Mouse (Mus musculus): Measurements from ENCODE around the gene Mapre3. TPM values are rescaled to one million over a fixed set of nuclear protein-coding genes. Genes with fewer than 3 reads are reported as not detected.

Mapre3 gene
- polyA plus RNA-seq, 1 experiment from 2014 or later: 22.4 TPM

DNA sequence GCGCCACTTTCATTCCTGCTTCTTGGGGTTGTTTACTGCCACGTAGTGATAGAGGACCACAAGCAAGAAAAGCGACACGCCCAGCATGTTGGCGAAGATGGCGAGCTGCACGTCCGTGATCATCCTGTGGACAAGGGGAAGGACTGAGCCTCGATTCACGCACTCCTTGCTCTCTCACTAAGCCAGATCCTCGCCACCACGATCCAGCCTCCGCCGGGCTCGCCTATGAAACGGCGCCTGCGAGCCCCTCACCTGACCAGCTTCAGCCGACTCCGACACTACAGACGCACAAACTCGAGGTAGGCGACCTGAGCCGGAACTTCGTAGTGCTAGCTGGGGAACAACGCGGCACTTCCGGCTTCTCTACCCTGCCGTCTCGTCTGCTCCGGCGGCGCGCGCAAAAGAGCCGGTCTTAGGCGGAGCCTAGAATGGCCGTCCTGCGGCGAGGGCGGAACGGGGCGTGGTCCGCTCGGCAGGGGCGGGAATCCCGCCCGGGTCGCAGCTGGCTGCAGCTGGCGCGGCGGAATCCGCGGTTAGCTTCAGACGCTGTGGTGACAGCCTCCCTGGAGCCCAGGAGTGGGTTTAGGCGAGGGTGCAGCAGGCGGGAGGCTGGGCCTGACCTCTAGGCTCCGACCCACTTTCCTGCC is 93.1 kb downstream of the Mapre3 start, which contains the start of gene Ost4:
TSS of gene Ost4 (minus strand) at position 376 of the 647 bp plus-strand sequence.
- Histone ChIP-seq H3K36me3 (ENCODE audit: control insufficient read depth, insufficient read depth, low read length) (peaks cover 19% of the 10 kb centered on the region; the same call in 1 of the 2 replicates), H3K9ac (ENCODE audit: low read length) (peak within 1 kb of the TSS; percentile 83), H3K4me1 (replicated peaks; ENCODE audit: control insufficient read depth, insufficient read depth, low read length) (peaks cover 48% of the 10 kb centered on the region), H3K4me3 (ENCODE audit: low read length) (peak within 1 kb of the TSS; percentile 73), H3K9me3 (ENCODE audit: control insufficient read depth, low read length) (no peaks in the 10 kb centered on the region), H3K4me2 (ENCODE audit: low read depth, low read length) (peak within 1 kb of the TSS; percentile 97), H3K27ac (ENCODE audit: low read length) (peak within 1 kb of the TSS; percentile 98), H3K27me3 (ENCODE audit: control insufficient read depth, insufficient read depth, low read depth, low read length) (no peaks in the 10 kb centered on the region)
- peak; percentile 94 for ATAC-seq (ENCODE audit: low read depth)
- under 1% methylated on average over 58 of the region's 58 CpGs for WGBS

DNA sequence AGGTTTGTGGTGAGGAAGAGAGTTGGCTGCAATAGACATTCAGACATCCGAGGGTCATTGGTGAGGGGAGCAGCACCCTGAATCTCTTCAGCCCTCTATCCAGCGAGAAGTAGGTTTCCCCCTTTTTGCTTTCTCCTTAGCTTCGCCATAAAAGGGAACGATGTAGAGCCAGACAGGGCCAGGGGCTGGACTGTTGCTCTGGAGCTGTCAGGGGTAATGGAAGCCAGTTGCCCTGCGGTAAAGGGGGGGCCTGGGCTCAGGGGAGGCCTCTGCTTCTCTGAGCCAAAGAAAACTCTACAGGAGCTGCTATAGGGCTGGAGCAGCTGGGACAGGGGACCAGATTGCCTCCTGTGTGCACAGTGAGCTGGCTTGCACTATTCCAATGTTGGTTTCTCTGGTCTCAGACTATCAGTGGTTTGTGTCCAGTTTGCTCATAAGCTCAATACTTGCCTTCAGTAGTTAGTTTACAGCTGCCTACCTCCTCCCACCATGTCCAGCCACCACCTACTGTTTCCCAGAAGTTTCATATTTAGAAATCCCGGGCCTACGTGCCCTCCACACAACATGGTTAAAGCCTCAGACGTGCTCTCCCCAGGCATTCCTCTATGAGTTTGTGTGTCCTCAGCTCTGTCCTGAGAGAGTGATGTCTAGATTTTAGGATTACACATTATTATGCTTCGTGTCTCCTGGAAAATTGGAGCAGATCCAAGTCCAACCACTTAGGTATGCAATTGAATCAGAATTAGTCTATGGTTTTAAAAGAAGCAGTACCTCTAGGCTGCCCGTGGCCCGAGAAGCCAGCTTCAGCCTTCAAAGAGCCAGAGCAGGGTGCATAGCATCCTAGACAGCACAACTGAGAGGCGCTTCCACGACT is 94.2 kb downstream of the Mapre3 start:
- H3K36me3 ChIP-seq (ENCODE audit: control insufficient read depth, insufficient read depth, low read length): peaks cover 19% of the 10 kb centered on the region; the same call in 1 of the 2 replicates
- peak overlapping the region; percentile 97 for H3K4me2 ChIP-seq (ENCODE audit: low read depth, low read length)
- no peaks in the 10 kb centered on the region for H3K27me3 ChIP-seq (ENCODE audit: control insufficient read depth, insufficient read depth, low read depth, low read length)
- peak overlapping the region; percentile 73 for H3K4me3 ChIP-seq (ENCODE audit: low read length)
- no peaks in the 10 kb centered on the region for H3K9me3 ChIP-seq (ENCODE audit: control insufficient read depth, low read length)
- 32% methylated on average over 13 of the region's 13 CpGs for WGBS
- H3K27ac ChIP-seq (ENCODE audit: low read length): peak overlapping the region; percentile 98
- peaks cover 53% of the 10 kb centered on the region for H3K4me1 ChIP-seq (replicated peaks; ENCODE audit: control insufficient read depth, insufficient read depth, low read length)
- peak overlapping the region; percentile 79 for H3K9ac ChIP-seq (ENCODE audit: low read length)
- peak; percentile 43 for ATAC-seq (ENCODE audit: low read depth)

DNA sequence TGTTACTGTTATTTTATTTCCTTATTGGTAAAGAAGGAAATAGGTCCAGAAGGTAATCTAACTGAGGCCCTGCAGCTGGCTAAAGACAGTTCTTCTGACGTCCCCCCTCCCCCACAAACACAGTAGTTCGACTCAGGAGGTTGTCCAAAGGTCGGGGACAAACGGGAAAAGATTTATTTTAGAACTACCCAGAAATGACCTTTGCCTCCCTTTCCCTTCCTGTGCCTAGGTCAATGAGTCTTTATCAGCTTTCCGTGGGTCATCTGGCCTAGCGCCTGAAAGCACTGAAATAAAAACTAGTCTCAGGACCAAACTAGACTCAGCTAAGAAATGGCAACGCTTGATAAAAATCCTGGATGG is 94.8 kb downstream of the Mapre3 start:
- Histone ChIP-seq H3K27ac (ENCODE audit: low read length) (peak overlapping the region; percentile 98), H3K4me2 (ENCODE audit: low read depth, low read length) (no peak overlapping the region), H3K27me3 (ENCODE audit: control insufficient read depth, insufficient read depth, low read depth, low read length) (no peaks in the 10 kb centered on the region), H3K4me3 (ENCODE audit: low read length) (no peak overlapping the region), H3K36me3 (ENCODE audit: control insufficient read depth, insufficient read depth, low read length) (peaks cover 16% of the 10 kb centered on the region; the same call in 1 of the 2 replicates), H3K9me3 (ENCODE audit: control insufficient read depth, low read length) (no peaks in the 10 kb centered on the region), H3K4me1 (replicated peaks; ENCODE audit: control insufficient read depth, insufficient read depth, low read length) (peaks cover 53% of the 10 kb centered on the region), H3K9ac (ENCODE audit: low read length) (no peak overlapping the region)
- no peak for ATAC-seq (ENCODE audit: low read depth)
- WGBS: 28% methylated on average over 7 of the region's 7 CpGs

DNA sequence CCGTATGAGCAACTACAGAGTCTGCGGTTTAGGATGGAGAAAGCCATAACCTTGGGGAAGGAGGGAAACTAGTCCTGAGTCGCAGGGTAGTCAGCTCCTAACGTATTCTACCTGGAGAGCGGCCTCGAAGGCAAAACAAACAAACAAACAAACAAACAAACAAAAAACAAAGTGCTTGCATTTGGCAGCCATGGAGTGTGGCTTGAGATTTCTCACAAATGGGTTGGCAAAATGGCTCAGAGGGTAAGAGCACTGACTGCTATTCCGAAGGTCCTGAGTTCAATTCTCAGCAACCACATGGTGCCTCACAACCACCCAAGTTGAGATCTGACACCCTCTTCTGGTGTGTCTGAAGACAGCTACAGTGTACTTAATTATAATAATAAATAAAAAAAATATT is 95.4 kb downstream of the Mapre3 start:
- H3K4me2 ChIP-seq (ENCODE audit: low read depth, low read length): no peak overlapping the region
- no peak for ATAC-seq (ENCODE audit: low read depth)
- peaks cover 53% of the 10 kb centered on the region for H3K4me1 ChIP-seq (replicated peaks; ENCODE audit: control insufficient read depth, insufficient read depth, low read length)
- H3K9ac ChIP-seq (ENCODE audit: low read length): no peak overlapping the region
- no peak overlapping the region for H3K4me3 ChIP-seq (ENCODE audit: low read length)
- H3K9me3 ChIP-seq (ENCODE audit: control insufficient read depth, low read length): no peaks in the 10 kb centered on the region
- peaks cover 11% of the 10 kb centered on the region; the same call in 1 of the 2 replicates for H3K36me3 ChIP-seq (ENCODE audit: control insufficient read depth, insufficient read depth, low read length)
- 77% methylated on average over 7 of the region's 7 CpGs for WGBS
- H3K27ac ChIP-seq (ENCODE audit: low read length): peak overlapping the region; percentile 98; the same call in 1 of the 2 replicates
- no peaks in the 10 kb centered on the region for H3K27me3 ChIP-seq (ENCODE audit: control insufficient read depth, insufficient read depth, low read depth, low read length)

DNA sequence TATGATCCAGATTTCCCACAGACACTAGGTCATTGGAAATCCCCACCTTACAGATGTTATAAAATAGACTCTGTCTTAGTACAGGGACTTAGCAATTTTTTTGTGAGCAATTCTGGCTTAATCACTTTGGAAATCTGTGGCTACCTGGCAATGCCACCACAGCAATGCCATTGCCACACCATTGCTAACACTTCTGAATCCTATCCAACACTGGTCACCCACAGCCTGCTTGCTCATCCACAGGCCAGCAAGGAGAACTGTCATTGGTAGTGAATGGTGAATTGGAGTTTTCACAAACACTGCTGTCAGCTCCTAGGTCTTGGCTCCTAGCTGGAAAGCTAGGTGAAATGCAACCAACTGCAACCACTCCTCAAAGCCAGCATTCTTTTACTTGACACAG is 96.0 kb downstream of the Mapre3 start:
- no peak overlapping the region for H3K9ac ChIP-seq (ENCODE audit: low read length)
- H3K4me1 ChIP-seq (replicated peaks; ENCODE audit: control insufficient read depth, insufficient read depth, low read length): peaks cover 54% of the 10 kb centered on the region
- no peak overlapping the region for H3K4me3 ChIP-seq (ENCODE audit: low read length)
- no peaks in the 10 kb centered on the region for H3K9me3 ChIP-seq (ENCODE audit: control insufficient read depth, low read length)
- no peak for ATAC-seq (ENCODE audit: low read depth)
- H3K36me3 ChIP-seq (ENCODE audit: control insufficient read depth, insufficient read depth, low read length): peaks cover 5% of the 10 kb centered on the region; the same call in 1 of the 2 replicates
- no peak overlapping the region for H3K4me2 ChIP-seq (ENCODE audit: low read depth, low read length)
- H3K27me3 ChIP-seq (ENCODE audit: control insufficient read depth, insufficient read depth, low read depth, low read length): no peaks in the 10 kb centered on the region
- no peak overlapping the region for H3K27ac ChIP-seq (ENCODE audit: low read length)

DNA sequence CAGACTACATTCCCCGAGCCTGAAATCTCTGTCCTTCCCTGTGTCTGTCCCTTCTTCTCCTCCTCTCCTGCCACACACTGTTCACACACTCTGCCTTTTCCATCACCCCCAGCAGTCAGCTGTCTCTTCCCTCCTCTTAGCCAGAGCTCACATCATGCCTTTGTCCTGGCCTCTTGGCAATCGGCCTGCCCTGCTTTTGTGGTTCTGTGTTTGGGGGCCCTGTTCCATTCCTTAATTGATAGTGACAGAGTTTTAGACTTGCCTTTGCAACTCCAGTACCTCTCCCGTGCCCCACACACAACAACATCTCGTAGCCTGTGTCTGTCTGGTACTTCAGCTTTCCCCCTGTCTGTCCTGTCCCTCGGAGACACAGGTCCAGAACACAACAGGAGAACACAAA is 97.7 kb downstream of the Mapre3 start:
- peak overlapping the region; percentile 98 for H3K27ac ChIP-seq (ENCODE audit: low read length)
- peak overlapping the region; percentile 44 for H3K9ac ChIP-seq (ENCODE audit: low read length)
- no peaks in the 10 kb centered on the region for H3K9me3 ChIP-seq (ENCODE audit: control insufficient read depth, low read length)
- H3K27me3 ChIP-seq (ENCODE audit: control insufficient read depth, insufficient read depth, low read depth, low read length): no peaks in the 10 kb centered on the region
- peak overlapping the region; percentile 84; the same call in 1 of the 2 replicates for H3K4me2 ChIP-seq (ENCODE audit: low read depth, low read length)
- H3K4me3 ChIP-seq (ENCODE audit: low read length): no peak overlapping the region
- no peak for ATAC-seq (ENCODE audit: low read depth)
- H3K36me3 ChIP-seq (ENCODE audit: control insufficient read depth, insufficient read depth, low read length): peaks cover 3% of the 10 kb centered on the region
- peaks cover 48% of the 10 kb centered on the region for H3K4me1 ChIP-seq (replicated peaks; ENCODE audit: control insufficient read depth, insufficient read depth, low read length)
- WGBS: 41% methylated on average over 5 of the region's 5 CpGs

DNA sequence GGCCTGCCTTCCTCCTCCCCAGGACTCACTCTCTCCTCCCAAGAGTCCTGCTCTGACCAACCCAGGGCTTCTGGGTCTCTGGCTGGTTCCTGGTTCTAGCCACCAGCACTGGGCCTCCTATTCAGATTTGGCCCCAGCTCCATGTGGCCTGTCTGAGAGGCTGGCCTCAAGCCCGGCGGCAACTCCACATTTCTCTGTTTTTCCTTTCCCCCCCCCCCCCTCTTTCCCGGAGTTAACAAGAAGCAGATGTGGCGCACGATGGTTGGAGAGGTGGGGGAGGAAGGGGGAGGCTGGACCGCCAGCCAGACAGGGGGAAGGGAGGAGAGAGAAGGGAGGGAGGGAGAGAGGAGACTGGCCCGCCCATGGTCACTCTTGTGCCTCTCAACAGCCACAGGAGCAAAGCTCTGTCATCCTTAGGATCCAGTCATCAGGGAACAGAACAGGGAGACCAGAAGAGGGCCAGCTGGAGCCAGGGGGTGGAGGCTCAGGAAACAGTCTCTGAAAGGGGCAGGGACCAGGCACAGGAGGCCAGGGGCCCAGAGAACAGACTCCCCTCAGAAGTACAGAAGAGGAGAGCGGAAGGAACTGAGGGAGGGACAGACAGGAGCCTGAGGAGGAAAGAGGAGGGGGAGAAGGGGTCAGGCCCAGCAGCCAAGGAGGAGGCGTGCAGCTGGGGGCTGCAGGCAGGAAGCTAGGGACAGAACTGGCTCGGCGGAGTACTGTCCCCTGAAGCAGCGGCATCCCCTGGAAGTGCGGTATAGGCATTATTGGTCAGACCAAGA is 98.8 kb downstream of the Mapre3 start, which contains the start of gene Emilin1:
TSS of gene Emilin1 (plus strand) at position 343 of the 782 bp plus-strand sequence.
- peak within 1 kb of the TSS; percentile 67 for H3K4me3 ChIP-seq (ENCODE audit: low read length)
- no peaks in the 10 kb centered on the region for H3K27me3 ChIP-seq (ENCODE audit: control insufficient read depth, insufficient read depth, low read depth, low read length)
- WGBS: 11% methylated on average over 12 of the region's 13 CpGs
- peaks cover 43% of the 10 kb centered on the region for H3K4me1 ChIP-seq (replicated peaks; ENCODE audit: control insufficient read depth, insufficient read depth, low read length)
- peak within 1 kb of the TSS; percentile 81 for H3K9ac ChIP-seq (ENCODE audit: low read length)
- peaks cover 6% of the 10 kb centered on the region for H3K36me3 ChIP-seq (ENCODE audit: control insufficient read depth, insufficient read depth, low read length)
- ATAC-seq (ENCODE audit: low read depth): peak; percentile 85
- H3K9me3 ChIP-seq (ENCODE audit: control insufficient read depth, low read length): no peaks in the 10 kb centered on the region
- peak within 1 kb of the TSS; percentile 84 for H3K4me2 ChIP-seq (ENCODE audit: low read depth, low read length)
- H3K27ac ChIP-seq (ENCODE audit: low read length): peak within 1 kb of the TSS; percentile 98

DNA sequence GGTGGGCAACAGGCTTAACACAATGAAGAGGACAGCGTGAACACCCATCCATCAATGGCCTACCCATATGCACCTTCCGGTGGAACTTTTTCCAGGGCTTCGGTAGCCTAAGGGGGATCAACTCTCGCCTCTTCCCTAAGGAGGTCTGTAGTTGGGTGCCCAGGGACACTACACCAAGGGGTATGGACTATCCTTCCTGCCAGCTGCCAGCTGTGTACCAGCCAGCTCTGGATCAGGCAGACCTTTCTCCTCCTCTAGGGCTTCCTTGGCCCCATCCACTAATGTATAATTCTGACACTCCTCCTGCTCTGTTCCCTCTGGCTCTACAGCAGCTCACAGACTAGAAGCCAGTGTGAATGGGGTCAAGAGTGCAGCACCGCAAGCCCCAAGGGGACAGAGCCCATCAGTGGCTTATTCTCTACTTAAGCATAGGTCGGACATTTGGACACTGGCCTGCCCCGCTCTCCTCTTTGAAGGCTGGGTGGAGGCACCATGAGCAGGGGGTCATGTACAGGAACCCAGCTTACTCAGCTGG is 99.7 kb downstream of the Mapre3 start:
- Histone ChIP-seq H3K36me3 (ENCODE audit: control insufficient read depth, insufficient read depth, low read length) (peaks cover 10% of the 10 kb centered on the region), H3K4me1 (replicated peaks; ENCODE audit: control insufficient read depth, insufficient read depth, low read length) (peaks cover 34% of the 10 kb centered on the region), H3K9me3 (ENCODE audit: control insufficient read depth, low read length) (no peaks in the 10 kb centered on the region), H3K27me3 (ENCODE audit: control insufficient read depth, insufficient read depth, low read depth, low read length) (no peaks in the 10 kb centered on the region), H3K4me3 (ENCODE audit: low read length) (peak overlapping the region; percentile 67), H3K27ac (ENCODE audit: low read length) (peak overlapping the region; percentile 98), H3K4me2 (ENCODE audit: low read depth, low read length) (peak overlapping the region; percentile 84), H3K9ac (ENCODE audit: low read length) (peak overlapping the region; percentile 81)
- 33% methylated on average over 7 of the region's 7 CpGs for WGBS
- ATAC-seq (ENCODE audit: low read depth): no peak
